Mouse (Mus musculus): ENCODE measurements around the gene Prkd1.
"Not testable (repeated sequence)": the region's sequence is repeated elsewhere in the genome, so short reads cannot be mapped to it uniquely, and the experiment has no call there.

The Prkd1 gene

DNA sequence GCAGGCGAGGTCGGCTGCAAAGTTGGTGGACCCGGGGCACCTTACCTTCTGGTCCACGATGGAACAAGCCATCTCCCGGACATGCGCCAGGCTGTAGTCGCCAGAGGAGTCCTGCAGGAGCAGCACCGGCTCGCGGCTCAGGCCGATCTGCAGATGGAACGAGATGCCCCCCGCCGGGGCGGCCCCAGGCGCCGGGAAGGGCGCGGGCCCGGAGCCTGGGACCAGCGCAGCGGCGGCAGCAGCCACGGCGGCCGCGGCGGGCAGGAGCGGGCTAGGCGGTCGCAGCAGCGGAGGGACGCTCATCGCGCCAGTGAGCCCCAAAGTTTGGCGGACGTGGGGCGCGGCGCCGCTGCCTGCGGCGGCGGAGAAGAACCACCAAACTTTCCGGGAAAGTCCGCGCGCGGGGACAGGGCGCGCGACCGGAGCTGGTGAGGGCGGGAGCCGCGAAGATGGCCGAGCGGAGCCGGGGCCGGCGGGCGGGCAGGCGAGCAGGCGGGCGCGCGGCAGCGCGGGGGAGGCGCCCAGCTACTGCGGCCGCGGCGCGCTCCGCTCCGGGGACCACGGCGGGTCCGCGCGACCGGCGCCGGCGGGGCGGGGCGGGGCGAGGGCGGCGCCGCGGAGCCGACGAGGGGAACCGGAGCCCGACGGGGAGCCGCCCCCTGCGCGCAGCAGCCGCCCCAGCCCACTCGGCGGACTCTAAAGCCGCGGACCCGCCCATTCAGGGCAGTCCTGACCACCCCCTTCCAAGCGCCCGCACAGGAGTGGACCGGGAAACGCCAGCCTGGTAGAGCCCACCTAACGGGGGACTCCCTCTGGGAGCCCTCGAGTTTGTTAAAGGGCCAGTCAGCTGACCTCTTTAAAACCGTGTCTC is at the start of gene Prkd1:
Prkd1 (minus strand) TSS at position 428 of the 871 bp plus-strand sequence.
- DNase-seq (ENCODE audit: low spot score) = no peak

DNA sequence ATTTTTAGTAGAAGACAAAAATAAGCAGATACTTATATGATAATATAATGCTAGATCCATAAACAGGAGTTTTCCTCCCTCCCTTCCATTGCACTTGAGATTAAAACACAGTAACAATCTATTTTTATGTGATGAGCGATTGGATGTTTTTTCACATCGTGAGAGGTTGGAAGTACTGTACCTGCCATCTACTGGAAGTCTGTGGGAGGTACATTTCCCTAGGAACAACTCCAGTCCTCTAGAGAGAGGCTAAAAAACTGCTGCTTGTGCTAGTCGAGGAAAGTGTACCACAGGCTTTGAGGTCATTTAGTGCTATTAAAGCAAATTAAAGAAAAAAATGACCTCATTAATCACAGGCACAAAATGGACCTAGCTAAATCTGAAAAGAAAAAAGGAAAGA is 48.6 kb upstream of the Prkd1 start:
- no peak for DNase-seq (ENCODE audit: low spot score)

GRCm38 (mm10) chr12:50648176-50648670 is 675 bp downstream of the Prkd1 start:
- no peak for DNase-seq (ENCODE audit: low spot score)

- DNase-seq (ENCODE audit: low spot score) = no peak
Measured at GRCm38 (mm10) chr12:50646857-50647256, 2.0 kb downstream of the Prkd1 start.

DNA sequence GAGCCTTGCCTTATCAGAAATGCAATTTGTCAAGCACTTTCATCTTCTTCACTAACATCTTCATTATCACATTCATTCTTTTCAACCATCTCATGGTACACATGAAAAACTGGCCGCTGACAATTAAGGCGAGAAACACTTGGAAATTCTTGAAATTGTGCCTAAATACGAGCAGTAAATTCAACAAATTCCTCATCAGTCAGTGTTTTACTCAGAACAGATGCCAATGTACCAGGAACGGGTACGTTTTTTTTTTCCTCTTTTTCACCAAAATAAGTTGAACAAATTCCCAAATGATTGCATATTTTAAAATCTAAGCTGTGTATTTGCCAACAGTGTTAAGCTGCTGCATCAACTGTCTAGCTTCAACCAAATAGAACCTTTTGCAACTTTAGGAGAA is 6.2 kb downstream of the Prkd1 start:
- DNase-seq (ENCODE audit: low spot score) = no peak

DNA sequence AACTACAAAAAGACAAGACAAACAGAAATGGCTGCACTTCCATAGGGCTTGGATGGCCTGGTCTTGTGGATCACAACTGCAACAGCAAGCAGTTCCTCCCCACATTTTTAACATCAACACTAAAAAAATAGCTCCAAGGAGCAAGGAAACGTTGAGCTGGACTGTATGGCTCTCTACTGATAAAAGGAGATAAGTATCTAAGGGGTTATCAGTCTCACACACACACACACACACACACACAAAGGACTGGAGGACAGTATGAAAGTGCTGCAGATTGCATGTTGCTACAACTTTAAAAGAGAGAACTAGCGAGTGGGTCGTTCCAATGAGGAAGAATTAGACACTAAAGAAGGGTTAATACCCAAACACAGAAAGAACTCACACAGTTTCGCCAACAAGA is 8.7 kb downstream of the Prkd1 start:
- DNase-seq (ENCODE audit: low spot score) = no peak

- no peak for DNase-seq (ENCODE audit: low spot score)
Measured at GRCm38 (mm10) chr12:50634436-50634835, 14.5 kb downstream of the Prkd1 start.

DNA sequence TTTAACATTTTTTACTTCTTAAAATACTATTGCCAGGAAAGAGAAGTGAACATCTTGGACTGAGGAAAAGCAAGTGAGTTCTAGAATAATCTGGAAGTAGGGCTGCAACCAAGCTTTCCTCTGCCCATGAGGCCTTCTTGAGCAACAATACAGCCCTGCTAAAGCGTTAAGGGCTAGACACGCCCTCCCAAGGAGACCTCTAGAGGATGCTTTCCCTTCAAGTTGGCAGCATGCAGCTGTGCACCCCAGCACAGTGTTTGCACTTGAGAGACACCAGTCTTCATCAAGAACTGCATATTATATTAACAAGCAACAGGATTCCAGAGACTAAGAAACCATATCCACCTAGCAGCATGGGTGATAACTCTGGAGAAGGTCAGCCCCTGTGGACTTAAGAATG is 22.8 kb downstream of the Prkd1 start:
- not testable (repeated sequence) for DNase-seq (ENCODE audit: low spot score)

DNA sequence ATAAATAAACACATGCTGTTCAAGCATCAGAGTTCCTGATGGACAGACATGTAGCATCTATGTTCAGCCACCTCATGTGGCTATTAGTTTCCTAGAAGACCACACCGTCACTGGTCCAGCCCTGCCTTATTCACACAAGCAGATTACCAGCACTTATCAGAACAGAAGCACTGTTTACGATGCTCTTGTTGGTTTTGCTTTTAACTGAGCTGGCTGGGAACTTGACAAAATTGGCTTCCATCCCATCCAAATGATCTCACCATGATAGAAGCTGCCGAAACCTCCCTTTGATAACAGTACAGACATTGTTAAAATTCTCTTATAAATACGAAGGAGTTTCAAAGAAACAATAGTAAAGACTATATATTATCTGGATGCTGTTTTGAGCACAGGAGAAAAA is 24.7 kb downstream of the Prkd1 start:
- DNase-seq (ENCODE audit: low spot score) = no peak

GRCm38 (mm10) chr12:50615852-50616251 is 33.0 kb downstream of the Prkd1 start:
- no peak for DNase-seq (ENCODE audit: low spot score)

DNA sequence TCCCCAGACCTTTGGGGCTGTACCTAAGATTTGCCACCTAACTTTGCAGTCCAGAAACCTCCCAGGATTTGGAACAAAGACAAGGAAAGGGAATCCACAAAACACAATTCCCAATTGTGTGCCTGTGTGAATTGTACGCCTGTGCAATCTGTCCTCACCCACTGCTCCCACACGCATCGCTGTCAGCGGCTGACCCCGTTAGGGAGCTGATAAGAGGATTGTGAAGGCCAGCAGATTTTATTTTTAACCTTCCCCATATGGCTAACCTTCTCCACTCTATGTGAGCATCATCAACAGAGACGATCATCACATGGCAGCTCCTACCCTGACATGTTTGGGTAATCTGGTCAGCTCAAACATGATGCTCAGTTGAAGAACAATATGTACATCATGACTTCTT is 34.6 kb downstream of the Prkd1 start:
- DNase-seq (ENCODE audit: low spot score) = no peak

GRCm38 (mm10) chr12:50606703-50607500 is 42.0 kb downstream of the Prkd1 start:
- no peak for DNase-seq (ENCODE audit: low spot score)

- DNase-seq (ENCODE audit: low spot score) = no peak
Measured at GRCm38 (mm10) chr12:50599370-50599769, 49.5 kb downstream of the Prkd1 start.

DNA sequence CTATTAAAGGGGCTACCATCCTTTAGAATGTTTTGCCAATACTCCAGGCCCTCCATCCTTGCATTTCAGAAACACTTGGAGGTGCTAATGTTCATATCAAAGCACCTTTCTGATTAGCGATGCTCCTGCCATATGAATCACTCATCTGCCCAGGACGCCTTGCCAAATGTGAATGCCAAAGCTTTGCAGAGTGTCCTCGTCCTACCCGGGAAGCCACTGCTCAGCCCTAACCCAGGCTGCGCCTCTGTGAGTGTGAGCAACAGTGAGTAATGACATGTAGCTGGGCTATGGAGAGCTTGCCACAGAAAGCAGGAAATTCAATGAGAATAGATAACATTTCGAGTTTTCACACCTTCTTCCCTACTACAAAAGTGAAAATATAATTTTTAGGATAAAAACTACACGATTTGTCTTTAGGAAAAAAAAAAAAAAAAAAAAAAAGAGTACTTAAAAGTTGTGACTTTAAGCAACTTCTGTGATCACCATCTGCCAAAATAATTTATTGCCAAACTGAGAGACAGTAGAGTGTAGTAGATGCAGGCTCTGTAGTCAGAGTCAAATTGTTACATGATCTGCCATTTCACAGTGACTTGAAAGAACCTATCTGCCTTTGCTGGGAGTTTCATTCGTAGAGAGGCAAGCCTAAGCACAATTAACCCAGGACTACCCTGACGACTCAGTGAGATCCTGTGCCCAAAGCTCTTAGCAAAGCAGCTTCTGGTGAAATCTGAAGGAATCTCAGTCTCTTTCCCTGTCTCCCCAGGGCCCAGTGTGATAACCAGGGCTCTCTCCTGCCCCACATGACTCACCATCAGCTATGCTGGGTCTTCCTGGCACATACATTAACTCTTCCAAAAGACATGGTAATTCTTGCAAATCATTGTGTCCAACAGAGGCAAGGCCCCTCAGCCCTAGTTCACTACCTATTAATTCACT is 50.6 kb downstream of the Prkd1 start:
- DNase-seq (ENCODE audit: low spot score) = no peak

- DNase-seq (ENCODE audit: low spot score) = no peak
Measured at GRCm38 (mm10) chr12:50597467-50597866, 51.4 kb downstream of the Prkd1 start.

- no peak for DNase-seq (ENCODE audit: low spot score)
Measured at GRCm38 (mm10) chr12:50595777-50596176, 53.1 kb downstream of the Prkd1 start.

- no peak for DNase-seq (ENCODE audit: low spot score)
Measured at GRCm38 (mm10) chr12:50594506-50594905, 54.4 kb downstream of the Prkd1 start.

- no peak for DNase-seq (ENCODE audit: low spot score)
Measured at GRCm38 (mm10) chr12:50593481-50593880, 55.4 kb downstream of the Prkd1 start.

GRCm38 (mm10) chr12:50588137-50588761 is 60.6 kb downstream of the Prkd1 start:
- no peak for DNase-seq (ENCODE audit: low spot score)

DNA sequence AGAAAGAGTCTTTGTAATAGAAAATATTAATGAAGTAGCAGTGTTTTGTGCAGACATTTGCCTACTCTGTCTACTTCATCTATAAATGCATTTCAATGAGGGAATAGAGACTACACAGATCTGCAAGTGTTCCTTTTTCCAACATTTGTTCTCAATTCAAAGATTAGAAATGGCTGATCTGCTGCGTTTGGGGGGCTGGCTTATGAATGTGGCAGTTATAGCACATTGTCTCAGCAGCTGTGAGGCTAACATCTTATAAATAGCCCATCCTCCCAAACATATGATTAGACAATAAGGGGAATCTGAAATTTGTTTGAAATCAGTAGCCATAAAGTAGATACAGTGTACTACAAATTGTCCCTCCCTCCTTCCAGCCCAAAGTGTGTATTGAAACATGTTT is 83.7 kb downstream of the Prkd1 start:
- DNase-seq (ENCODE audit: low spot score) = no peak

DNA sequence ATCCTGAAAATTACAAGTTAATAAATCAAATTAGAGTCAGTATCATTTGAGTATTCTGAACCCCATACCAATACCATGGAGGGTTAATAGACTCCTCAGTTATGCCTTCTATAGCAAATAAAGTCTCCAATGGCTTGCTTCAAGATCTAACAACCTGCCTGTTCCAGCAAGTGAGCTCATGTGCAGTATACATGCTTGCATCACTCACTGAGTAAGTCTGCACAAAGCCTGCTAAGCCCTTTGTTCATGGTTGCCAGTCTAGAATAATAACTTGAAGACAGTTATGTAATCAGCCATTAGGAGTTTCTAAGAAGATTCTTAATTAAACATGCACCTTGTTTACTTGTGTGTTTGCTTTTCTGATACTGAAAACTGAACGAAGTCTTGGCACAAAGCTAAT is 88.4 kb downstream of the Prkd1 start:
- no peak for DNase-seq (ENCODE audit: low spot score)

Measured in urinary bladder, postnatal 10 days (tissue).